Mouse (Mus musculus) embryonic fibroblast, embryonic 13.5 days (primary cell): ENCODE measurements at regions not wholly inside any gene's neighbourhood (a gene's known extent, or its start where the extent isn't known, plus 50 kb on each side); places are given as distances from the start of the nearest gene placed in this dataset.

Source experiments
- CTCF ChIP-seq: IDR thresholded peaks from 2 replicates; pipeline ENCODE4 v1.5.1; 2011; ENCODE audit warnings: mild to moderate bottlenecking, control low read depth, low read length, moderate library complexity, borderline replicate concordance; ENCODE audit not compliant: insufficient read depth
- POLR2A ChIP-seq: IDR thresholded peaks from 2 replicates; pipeline ENCODE4 v1.6.1; 2011; ENCODE audit warnings: low read depth, mild to moderate bottlenecking, control low read depth, low read length, moderate library complexity

DNA sequence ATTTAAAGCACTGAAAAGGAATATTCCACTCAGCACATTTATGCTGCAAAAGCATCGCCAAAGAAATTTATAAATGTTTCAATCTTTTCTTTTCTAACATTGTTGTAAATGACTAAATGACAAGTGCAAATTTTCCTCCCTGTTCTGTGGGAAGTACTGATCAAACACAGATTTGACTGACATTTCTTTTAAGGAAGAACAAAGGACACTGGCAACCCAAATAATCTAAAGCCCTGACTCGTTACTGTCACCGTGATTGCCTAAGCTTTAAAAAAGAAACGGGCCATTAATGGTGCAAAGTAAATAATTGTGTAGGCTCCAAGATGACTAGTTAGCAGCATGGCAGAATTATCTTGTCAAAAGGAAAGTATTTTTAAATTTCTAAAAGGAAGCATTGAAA lies 587.4 kb downstream of the Otol1 start:
- TF ChIP-seq CTCF, result no peak
- TF ChIP-seq POLR2A, result no peak
